Mouse (Mus musculus) testis, adult 2 months (tissue): ENCODE data around the gene Irf8. TPM values are rescaled to one million over a fixed set of nuclear protein-coding genes. Genes with fewer than 3 reads are reported as not detected.

Experiments used
- H3K27ac ChIP-seq: fragments of 200-500 bp; 2 replicates; pipeline ENCODE4 v1.5.1; 2012; ENCODE audit warnings: low read depth, low read length; ENCODE audit not compliant: control insufficient read depth, insufficient read depth
- H3K27me3 ChIP-seq: fragments of 200-500 bp; 2 replicates; pipeline ENCODE4 v1.6.1; 2012; ENCODE audit warnings: mild to moderate bottlenecking, low read length, moderate library complexity; ENCODE audit not compliant: control insufficient read depth, insufficient read depth
- H3K36me3 ChIP-seq: fragments of 200-500 bp; 2 replicates; pipeline ENCODE4 v1.6.1; 2012; ENCODE audit warnings: mild to moderate bottlenecking, low read length; ENCODE audit not compliant: control insufficient read depth, insufficient read depth
- H3K4me1 ChIP-seq: fragments of 200-500 bp; 2 replicates; pipeline ENCODE4 v1.6.1; 2012; ENCODE audit warnings: low read length; ENCODE audit not compliant: control insufficient read depth, insufficient read depth
- H3K4me3 ChIP-seq: fragments of 200-500 bp; 2 replicates; pipeline ENCODE4 v1.5.1; 2012; ENCODE audit warnings: low read depth, mild to moderate bottlenecking, low read length, moderate library complexity, mixed read lengths; ENCODE audit not compliant: control insufficient read depth
- CTCF ChIP-seq: fragments of 200-500 bp; IDR thresholded peaks from 2 replicates; pipeline ENCODE4 v1.5.1; 2012; ENCODE audit warnings: low read depth, mild to moderate bottlenecking, inconsistent platforms, low read length, moderate library complexity; ENCODE audit not compliant: control insufficient read depth, insufficient read depth, insufficient replicate concordance
- POLR2A ChIP-seq: fragments of 200-500 bp; IDR thresholded peaks from 2 replicates; pipeline ENCODE4 v1.6.1; 2012; ENCODE audit warnings: low read depth, mild to moderate bottlenecking, inconsistent platforms, low read length, moderate library complexity; ENCODE audit not compliant: control insufficient read depth
- polyA plus RNA-seq: library from polyadenylated mRNA; depleted of rRNA; stranded (reverse); fragments of >200 nt; gene quantifications from 2 replicates; pipeline ENCODE4 v1.2.3, GENCODE M21; 2012

Irf8 gene
- polyA plus RNA-seq, 1 experiment = 2.9 TPM

DNA sequence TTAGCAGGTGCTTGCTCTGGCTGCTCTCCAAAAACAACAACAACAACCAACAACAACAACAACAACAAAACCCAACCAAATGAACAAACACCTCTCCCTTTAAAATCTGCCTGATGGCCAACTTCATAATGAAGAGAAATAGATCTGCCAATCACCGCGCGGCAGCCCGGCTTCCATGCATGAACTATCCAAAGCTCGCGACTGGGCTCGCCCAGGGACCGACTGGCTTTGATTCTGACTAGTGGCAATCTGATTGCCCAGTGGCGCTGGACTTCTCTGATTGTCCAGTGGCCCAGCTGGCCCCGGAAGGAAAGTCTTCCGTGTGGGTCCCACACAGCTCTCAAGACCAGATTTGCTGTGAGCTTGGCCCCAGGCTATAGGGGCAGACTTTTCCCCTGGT lies 328 bp downstream of the Irf8 start:
- TF ChIP-seq CTCF (no peak), POLR2A (no peak)
- H3K4me3 ChIP-seq = peak overlapping the region; percentile 21
- H3K36me3 ChIP-seq = no peaks in the 10 kb centered on the region
- H3K27me3 ChIP-seq = no peaks in the 10 kb centered on the region; the same call in 1 of the 2 replicates
- H3K4me1 ChIP-seq = peaks cover 12% of the 10 kb centered on the region
- H3K27ac ChIP-seq = peak overlapping the region; percentile 16; the same call in 1 of the 2 replicates

DNA sequence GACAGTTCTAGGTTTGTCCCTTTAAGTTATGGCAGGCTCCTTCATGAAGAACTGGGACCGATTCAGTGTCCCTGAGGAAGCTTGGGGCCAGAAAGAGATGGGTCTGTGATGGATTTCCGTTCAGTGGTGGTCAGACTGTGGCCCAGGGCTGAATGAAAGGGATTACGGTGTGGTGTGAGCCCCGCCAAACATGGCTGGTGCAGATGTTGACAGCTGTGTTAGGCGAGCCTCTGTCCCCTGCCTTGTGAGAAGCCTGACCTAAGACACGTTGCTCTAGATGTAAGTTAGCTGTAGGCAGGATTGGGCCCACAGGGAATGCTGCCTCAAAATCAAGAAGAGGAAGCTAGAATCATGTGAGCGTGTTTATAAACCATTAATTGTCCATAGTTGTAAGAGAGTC lies 1.0 kb downstream of the Irf8 start:
- H3K4me3 ChIP-seq = peak overlapping the region; percentile 38
- TF ChIP-seq POLR2A (no peak), CTCF (no peak)
- no peaks in the 10 kb centered on the region; the same call in 1 of the 2 replicates for H3K27me3 ChIP-seq
- peak overlapping the region; percentile 40; the same call in 1 of the 2 replicates for H3K27ac ChIP-seq
- H3K36me3 ChIP-seq = no peaks in the 10 kb centered on the region
- H3K4me1 ChIP-seq = peaks cover 9% of the 10 kb centered on the region

DNA sequence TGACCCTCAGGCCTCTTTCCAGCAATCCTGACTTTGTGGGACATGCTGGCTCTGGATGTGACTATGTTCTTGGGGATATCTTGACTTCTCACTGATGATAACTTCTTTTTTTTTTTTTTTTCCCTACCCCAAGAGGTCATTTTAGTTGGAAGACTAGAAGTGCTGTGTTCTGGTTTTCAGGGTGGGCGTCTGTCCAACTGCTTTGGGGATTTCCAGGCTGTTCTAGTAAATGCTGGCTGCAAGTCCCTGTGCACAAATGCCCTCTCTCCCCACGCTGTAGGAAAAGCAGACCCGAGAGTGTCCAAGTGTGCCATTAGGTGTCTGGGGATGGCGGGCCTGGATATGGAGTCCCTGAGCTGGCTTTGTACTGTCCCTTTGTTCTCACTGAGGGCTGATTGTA lies 2.6 kb downstream of the Irf8 start:
- TF ChIP-seq CTCF = no peak
- TF ChIP-seq POLR2A = no peak
- H3K27me3 ChIP-seq = no peaks in the 10 kb centered on the region; the same call in 1 of the 2 replicates

DNA sequence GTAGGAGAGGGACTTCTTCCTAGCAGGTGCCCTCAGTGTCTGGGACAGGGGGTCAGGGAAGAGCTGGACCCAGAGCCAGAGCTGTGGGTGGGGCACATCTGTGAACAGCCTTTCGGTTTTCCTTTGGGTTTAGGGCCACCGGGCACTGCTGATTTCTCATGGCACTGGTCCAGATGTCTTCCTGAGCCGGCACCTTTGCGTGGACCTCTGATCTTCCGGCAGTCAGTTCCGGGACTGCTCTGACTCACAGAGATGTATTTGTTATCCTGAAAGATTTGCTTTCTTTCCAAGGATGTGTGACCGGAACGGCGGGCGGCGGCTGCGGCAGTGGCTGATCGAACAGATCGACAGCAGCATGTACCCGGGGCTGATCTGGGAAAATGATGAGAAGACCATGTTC lies 3.4 kb downstream of the Irf8 start:
- H3K4me1 ChIP-seq = peaks cover 13% of the 10 kb centered on the region
- no peaks in the 10 kb centered on the region for H3K36me3 ChIP-seq
- 0 out of 2 replicates have a peak overlapping the region, but pooled peaks have one; percentile 20 for H3K27ac ChIP-seq
- no peaks in the 10 kb centered on the region; the same call in 1 of the 2 replicates for H3K27me3 ChIP-seq
- TF ChIP-seq POLR2A (no peak), CTCF (no peak)
- no peak overlapping the region; the same call in 1 of the 2 replicates for H3K4me3 ChIP-seq

More for the DNA sequence above, 2.6 kb downstream of the Irf8 start:
- Histone ChIP-seq H3K36me3 (no peaks in the 10 kb centered on the region), H3K27ac (0 out of 2 replicates have a peak overlapping the region, but pooled peaks have one; percentile 20), H3K4me3 (no peak overlapping the region), H3K4me1 (peaks cover 9% of the 10 kb centered on the region)

DNA sequence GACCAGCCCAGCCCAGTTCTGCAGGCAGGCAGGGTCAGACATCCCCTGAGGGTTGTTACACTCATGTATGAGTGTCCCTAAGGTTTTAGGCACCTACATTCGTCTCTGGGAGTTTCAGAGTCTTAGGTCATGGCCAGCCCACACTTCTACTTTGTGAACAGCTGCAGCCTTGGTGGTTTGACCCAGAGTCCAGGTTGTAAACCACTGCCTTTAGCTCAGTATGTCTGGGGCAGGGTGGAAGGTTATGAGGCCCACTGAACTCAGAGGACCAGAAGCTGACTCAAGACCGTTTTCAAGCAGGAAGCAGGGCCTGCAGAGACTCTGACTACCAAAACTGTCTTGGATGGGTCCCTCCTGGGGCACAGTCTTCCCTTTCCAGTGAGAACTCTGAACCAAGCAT lies 4.4 kb downstream of the Irf8 start:
- no peak overlapping the region for H3K27ac ChIP-seq
- TF ChIP-seq POLR2A (no peak), CTCF (no peak)
- H3K4me1 ChIP-seq = peaks cover 13% of the 10 kb centered on the region
- no peak overlapping the region for H3K4me3 ChIP-seq
- no peaks in the 10 kb centered on the region for H3K36me3 ChIP-seq
- no peaks in the 10 kb centered on the region; the same call in 1 of the 2 replicates for H3K27me3 ChIP-seq

DNA sequence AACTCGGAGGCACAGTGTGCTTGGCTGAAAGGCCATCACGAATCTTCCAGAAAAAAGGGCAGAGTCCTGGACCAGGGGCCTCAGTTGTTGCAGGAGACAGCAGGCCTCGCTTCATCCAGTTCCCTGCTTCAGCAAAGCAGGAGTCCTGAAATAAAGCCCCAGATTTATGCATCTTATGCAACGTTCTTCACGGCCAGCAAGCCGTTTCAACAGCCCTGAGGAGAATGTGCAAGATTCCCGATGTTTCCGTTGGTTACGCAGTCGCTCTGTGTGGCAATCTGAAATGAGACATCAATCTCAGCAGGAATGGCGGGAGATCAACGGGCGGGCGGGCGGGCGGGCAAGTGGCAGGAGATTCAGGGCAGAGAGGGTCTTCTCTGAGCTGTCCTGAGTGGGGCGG lies 4.8 kb downstream of the Irf8 start:
- no peak overlapping the region for H3K4me3 ChIP-seq
- TF ChIP-seq POLR2A (no peak), CTCF (no peak)
- H3K27me3 ChIP-seq = no peaks in the 10 kb centered on the region; the same call in 1 of the 2 replicates
- H3K4me1 ChIP-seq = peaks cover 9% of the 10 kb centered on the region
- H3K27ac ChIP-seq = no peak overlapping the region
- H3K36me3 ChIP-seq = no peaks in the 10 kb centered on the region

DNA sequence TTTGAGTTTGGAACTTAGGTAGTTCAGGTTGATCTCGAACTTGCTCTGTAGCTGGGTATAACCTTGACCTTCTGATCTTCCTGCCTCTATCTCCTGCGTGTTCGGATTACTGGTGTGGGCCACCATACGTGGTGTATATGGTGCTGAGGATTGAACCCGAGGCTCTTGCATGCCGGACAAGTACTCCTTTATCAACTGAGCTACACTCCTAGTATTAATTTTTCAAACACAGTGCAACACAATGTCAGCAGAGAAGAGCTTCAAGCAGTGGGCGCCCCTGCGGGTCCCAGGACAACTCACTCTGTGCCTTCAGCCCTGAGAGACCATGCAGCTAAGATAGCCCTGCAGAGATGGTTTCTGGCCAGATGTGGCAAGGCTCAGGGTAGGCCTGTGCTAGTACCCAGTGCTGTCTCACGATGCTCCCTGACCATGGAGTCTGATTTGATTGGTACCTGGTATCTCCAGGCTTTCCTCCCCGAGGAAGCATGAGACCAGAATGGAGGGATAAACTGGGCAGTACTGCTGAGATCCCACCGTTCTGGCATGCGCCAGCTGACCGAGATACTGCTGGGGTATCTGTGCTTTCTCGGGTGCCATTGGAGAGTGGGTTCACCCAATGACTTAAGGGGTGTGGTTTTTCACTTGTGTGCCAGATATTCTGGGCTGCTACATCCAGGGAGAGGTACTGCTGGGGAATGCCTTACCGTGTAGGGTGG lies 5.8 kb downstream of the Irf8 start:
- Histone ChIP-seq H3K27ac (no peak overlapping the region), H3K36me3 (no peaks in the 10 kb centered on the region), H3K4me3 (no peak overlapping the region), H3K27me3 (no peaks in the 10 kb centered on the region), H3K4me1 (peaks cover 5% of the 10 kb centered on the region)
- TF ChIP-seq POLR2A (no peak), CTCF (no peak)

DNA sequence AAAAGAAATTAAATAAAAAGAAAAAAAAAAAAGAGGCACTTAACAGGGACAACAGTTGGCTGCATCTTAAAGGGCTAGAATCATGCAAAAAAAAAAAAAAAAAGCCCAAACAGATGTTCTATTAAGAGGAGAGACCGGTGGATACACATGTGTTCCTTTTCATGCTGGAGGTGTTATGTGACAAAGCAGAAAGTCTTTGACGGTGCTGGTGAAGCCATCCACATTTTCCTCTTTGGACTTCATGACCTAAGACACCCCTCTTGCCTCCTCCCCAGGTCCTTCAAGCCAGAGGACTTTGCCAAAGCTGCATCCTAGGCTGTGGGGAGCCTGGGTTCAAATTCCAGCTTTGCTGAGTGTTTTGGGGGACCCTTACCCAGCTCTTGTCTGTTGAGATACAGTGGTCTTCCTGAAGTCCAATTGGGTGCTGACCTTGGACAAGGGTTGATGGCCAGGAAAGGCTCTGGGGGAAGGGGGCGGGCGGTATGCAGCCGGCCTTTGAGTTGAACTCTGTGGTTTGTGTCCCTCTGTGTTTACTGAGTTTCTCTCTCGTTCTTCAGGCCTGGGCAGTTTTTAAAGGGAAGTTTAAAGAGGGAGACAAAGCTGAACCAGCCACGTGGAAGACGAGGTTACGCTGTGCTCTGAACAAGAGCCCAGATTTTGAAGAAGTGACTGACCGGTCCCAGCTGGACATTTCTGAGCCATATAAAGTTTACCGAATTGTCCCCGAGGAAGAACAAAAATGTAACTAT lies 7.2 kb downstream of the Irf8 start:
- Histone ChIP-seq H3K27ac (no peak overlapping the region), H3K4me1 (peaks cover 5% of the 10 kb centered on the region), H3K27me3 (no peaks in the 10 kb centered on the region), H3K4me3 (no peak overlapping the region), H3K36me3 (no peaks in the 10 kb centered on the region)
- TF ChIP-seq POLR2A (no peak), CTCF (no peak)
